Mouse (Mus musculus): ENCODE data around the gene Cdcp2. TPM values are rescaled to one million over a fixed set of nuclear protein-coding genes. Genes with fewer than 3 reads are reported as not detected.

Cdcp2 gene
- total RNA-seq, 2 experiments from 2014 or later, result not detected

- DNase-seq (ENCODE audit: low spot score in 2 of 2), result no peak
Observed at GRCm38 (mm10) chr4:107129373-107129772, 32.7 kb downstream of the Cdcp2 start.

- no peak for DNase-seq (ENCODE audit: low spot score in 2 of 2)
Observed at GRCm38 (mm10) chr4:107130534-107130933, 33.8 kb downstream of the Cdcp2 start.

DNA sequence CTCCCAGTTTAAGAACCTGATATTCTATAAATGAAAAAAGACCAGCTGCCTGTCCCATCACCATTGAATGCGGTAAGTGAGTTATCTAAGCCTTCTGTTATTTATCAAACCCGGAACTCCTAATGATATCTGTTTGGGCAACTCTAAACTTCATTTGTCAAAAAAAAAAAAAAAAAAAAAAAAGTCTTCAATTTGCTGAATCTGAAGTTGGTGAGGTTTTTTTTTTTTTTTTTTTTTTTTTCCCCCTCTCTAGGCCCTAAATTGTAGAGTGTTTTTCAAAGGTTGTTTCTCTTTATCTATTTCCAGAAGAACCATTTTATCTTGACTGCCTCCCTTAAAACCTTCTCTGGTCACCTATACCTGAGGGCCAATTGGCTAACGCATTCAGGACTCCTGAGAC is 38.2 kb downstream of the Cdcp2 start:
- DNase-seq (ENCODE audit: low spot score in 2 of 2), result no peak

GRCm38 (mm10) chr4:107135663-107136062 is 39.0 kb downstream of the Cdcp2 start:
- no peak for DNase-seq (ENCODE audit: low spot score in 2 of 2)

GRCm38 (mm10) chr4:107136531-107136930 is 39.8 kb downstream of the Cdcp2 start:
- no peak for DNase-seq (ENCODE audit: low spot score in 2 of 2)

GRCm38 (mm10) chr4:107138948-107139835 is 42.5 kb downstream of the Cdcp2 start:
- no peak for DNase-seq (ENCODE audit: low spot score in 2 of 2)

- no peak for DNase-seq (ENCODE audit: low spot score in 2 of 2)
Observed at GRCm38 (mm10) chr4:107139836-107140631, 43.3 kb downstream of the Cdcp2 start.

GRCm38 (mm10) chr4:107143511-107143910 is 46.8 kb downstream of the Cdcp2 start:
- no peak for DNase-seq (ENCODE audit: low spot score in 2 of 2)

DNA sequence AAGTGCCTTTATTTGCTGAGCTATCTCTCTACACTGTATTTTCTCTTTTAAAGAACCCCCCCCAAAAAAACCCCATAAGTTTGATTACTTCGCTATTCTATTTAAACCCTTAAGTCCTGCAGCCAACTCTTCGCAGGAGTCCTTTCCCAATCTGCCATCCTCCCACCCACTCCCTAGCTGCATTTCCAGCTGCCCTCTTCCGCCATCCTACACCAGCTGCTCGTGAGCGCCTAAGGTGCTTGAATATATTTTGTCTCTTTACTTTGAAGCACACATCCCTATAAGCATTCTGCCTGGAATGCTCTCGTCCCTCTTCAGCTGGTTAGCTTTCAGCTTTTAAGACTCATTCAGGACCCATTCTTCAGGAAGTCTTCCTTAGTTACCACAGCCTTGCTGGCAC is 54.3 kb downstream of the Cdcp2 start:
- no peak for DNase-seq (ENCODE audit: low spot score in 2 of 2)

DNA sequence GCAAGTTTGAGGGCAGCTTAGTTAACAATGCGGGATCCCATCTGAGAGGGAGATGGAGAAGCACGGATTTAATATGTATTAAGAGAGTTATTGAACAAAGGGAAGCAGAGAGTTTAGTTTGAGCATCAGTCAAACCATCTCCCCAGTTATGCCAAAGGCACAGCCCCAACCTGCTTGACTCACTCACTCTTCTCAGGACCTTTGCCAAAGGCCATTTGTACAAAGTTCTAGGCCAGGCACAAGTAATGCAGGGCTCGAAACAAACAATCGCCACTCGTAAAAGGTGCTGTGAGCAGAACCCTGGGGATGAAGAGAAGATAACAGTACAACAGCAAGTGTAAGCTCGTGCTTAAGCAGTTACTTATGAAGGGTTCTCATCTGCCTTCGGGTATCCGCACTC is 55.9 kb downstream of the Cdcp2 start:
- no peak for DNase-seq (ENCODE audit: low spot score in 2 of 2)

GRCm38 (mm10) chr4:107156983-107157401 is 60.3 kb downstream of the Cdcp2 start:
- no peak for DNase-seq (ENCODE audit: low spot score in 2 of 2)

DNA sequence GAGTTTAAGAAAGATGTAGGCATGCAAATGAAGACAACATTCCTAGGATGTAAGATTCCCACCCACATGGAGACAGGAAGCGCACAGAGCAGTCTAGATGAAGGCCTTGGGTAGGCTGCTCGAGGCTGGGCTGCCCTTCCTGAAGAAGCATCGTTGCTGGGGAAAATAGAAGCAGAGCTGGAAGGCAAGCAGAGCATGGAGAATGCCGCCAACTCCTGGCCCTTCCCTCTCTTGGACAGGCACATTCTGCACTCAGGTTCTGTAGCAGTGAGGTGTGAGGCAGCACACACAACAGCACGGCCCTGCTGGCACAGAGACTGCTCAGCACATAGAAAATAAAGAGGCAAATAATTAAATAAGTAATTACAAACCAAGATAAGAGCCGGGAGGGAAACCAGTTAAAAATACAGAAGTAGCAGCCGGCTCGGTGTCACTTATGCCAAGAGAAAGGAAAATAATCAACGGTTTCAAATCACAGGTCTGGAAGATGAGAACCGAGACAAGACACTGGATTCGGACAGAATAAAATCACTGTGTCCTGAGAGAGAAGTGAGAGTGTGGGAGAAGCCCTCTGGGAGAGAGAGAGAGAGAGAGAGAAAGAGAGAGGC is 62.6 kb downstream of the Cdcp2 start:
- DNase-seq (ENCODE audit: low spot score in 2 of 2), result no peak

GRCm38 (mm10) chr4:107160181-107160580 is 63.5 kb downstream of the Cdcp2 start:
- DNase-seq (ENCODE audit: low spot score in 2 of 2), result no peak

Other genes with a start within 250 kb of the Cdcp2 start
- 10 to 100 TPM; 70.5 to 75.9 TPM for gene Ssbp3, start 186.2 kb upstream of the Cdcp2 start, total RNA-seq (2021)
- gene Mrpl37, start 30.0 kb upstream of the Cdcp2 start, total RNA-seq (2021), result 100 to 1,000 TPM in 1 of 2 experiments, 10 to 100 TPM in 1; 94.2 to 105 TPM
- 10 to 100 TPM; 19.8 to 23.1 TPM for gene Cyb5rl, start 29.9 kb upstream of the Cdcp2 start, total RNA-seq (2021)
- gene Tmem59, start 81.5 kb downstream of the Cdcp2 start, total RNA-seq (2021), result 100 to 1,000 TPM; 341 to 403 TPM
- gene Tceanc2, start 82.2 kb downstream of the Cdcp2 start, total RNA-seq (2021), result 10 to 100 TPM; 21.0 to 27.7 TPM
- not detected for gene Ldlrad1, start 112.3 kb downstream of the Cdcp2 start, total RNA-seq (2021)
- gene Lrrc42, start 156.6 kb downstream of the Cdcp2 start, total RNA-seq (2021), result 10 to 100 TPM; 18.9 to 19.9 TPM
- gene Hspb11, start 156.7 kb downstream of the Cdcp2 start, total RNA-seq (2021), result 10 to 100 TPM; 17.3 to 20.3 TPM
- gene Dio1, start 210.3 kb downstream of the Cdcp2 start, total RNA-seq (2021), result under 1 TPM in 1 of 2 experiments, not detected in 1; 0.43 TPM
- gene Yipf1, start 217.5 kb downstream of the Cdcp2 start, total RNA-seq (2021), result 10 to 100 TPM; 44.4 to 67.8 TPM

All from adrenal gland, adult 18-20 months (tissue).